Mouse (Mus musculus) brain, embryonic 14.5 days (tissue): ENCODE results near the gene Serpina1d. TPM values are rescaled to one million over a fixed set of nuclear protein-coding genes. Genes with fewer than 3 reads are reported as not detected.
"Not testable (repeated sequence)": the region's sequence is repeated elsewhere in the genome, so short reads cannot be mapped to it uniquely, and the experiment has no call there.

Experiments used
- DNase-seq: peaks from one replicate; pipeline ENCODE4 v3.0.0-alpha.2; 2011; ENCODE audit warnings: low read depth
- polyA plus RNA-seq: library from polyadenylated mRNA; depleted of rRNA; stranded (reverse); fragments of >200 nt; gene quantifications from 2 replicates; pipeline ENCODE4 v1.2.3, GENCODE M21; 2012; rRNA removed

Gene Serpina1d
- not detected in 2 replicates for polyA plus RNA-seq

GRCm38 (mm10) chr12:103773246-103773851 lies at the start of gene Serpina1d:
TSS of gene Serpina1d (minus strand) at chr12:103773592.
- DNase-seq = not testable (repeated sequence)

GRCm38 (mm10) chr12:103770597-103770996 lies 2.8 kb downstream of the Serpina1d start:
- DNase-seq = not testable (repeated sequence)

GRCm38 (mm10) chr12:103763083-103763482 lies 10.3 kb downstream of the Serpina1d start:
- not testable (repeated sequence) for DNase-seq

- not testable (repeated sequence) for DNase-seq
These were observed 13.1 kb downstream of the Serpina1d start for GRCm38 (mm10) chr12:103760316-103760715.

GRCm38 (mm10) chr12:103745957-103746356 lies 27.4 kb downstream of the Serpina1d start:
- DNase-seq = not testable (repeated sequence)

- DNase-seq = not testable (repeated sequence)
These were observed 35.4 kb downstream of the Serpina1d start for GRCm38 (mm10) chr12:103737791-103738580.

- not testable (repeated sequence) for DNase-seq
These were observed 37.8 kb downstream of the Serpina1d start for GRCm38 (mm10) chr12:103735566-103735965.

GRCm38 (mm10) chr12:103735101-103735500 lies 38.3 kb downstream of the Serpina1d start:
- DNase-seq = not testable (repeated sequence)

Other genes with a start within 250 kb of the Serpina1d start
- gene Ppp4r4, start 241.3 kb downstream of the Serpina1d start, polyA plus RNA-seq = 3.6 and 3.7 TPM in 2 replicates
- gene Serpina10, start 142.1 kb downstream of the Serpina1d start, polyA plus RNA-seq = not detected in 2 replicates
- gene Serpina6, start 116.4 kb downstream of the Serpina1d start, polyA plus RNA-seq = 0.26 TPM in 1 of 2 replicates, not detected in the other
- not detected in 2 replicates for gene Serpina16, start 97.5 kb downstream of the Serpina1d start, polyA plus RNA-seq
- gene Serpina1f, start 78.1 kb downstream of the Serpina1d start, polyA plus RNA-seq = not detected in 2 replicates
- gene Serpina1b, start 56.8 kb upstream of the Serpina1d start, polyA plus RNA-seq = 0.14 and 0.20 TPM in 2 replicates
- gene Serpina1a, start 90.0 kb upstream of the Serpina1d start, polyA plus RNA-seq = 0.12 TPM in 1 of 2 replicates, not detected in the other
- gene Serpina1c, start 131.3 kb upstream of the Serpina1d start, polyA plus RNA-seq = 0.45 TPM in 1 of 2 replicates, not detected in the other
- gene Serpina1e, start 185.4 kb upstream of the Serpina1d start, polyA plus RNA-seq = 0.12 TPM in 1 of 2 replicates, not detected in the other
- not detected in 2 replicates for gene Serpina11, start 216.4 kb upstream of the Serpina1d start, polyA plus RNA-seq
- 0.04 TPM in 1 of 2 replicates, not detected in the other for gene Serpina9, start 240.2 kb upstream of the Serpina1d start, polyA plus RNA-seq